Mouse (Mus musculus) left cerebral cortex, adult 2 months (tissue): ENCODE data around the gene Lims1. TPM values are rescaled to one million over a fixed set of nuclear protein-coding genes. Genes with fewer than 3 reads are reported as not detected.
"Not testable (repeated sequence)": the region's sequence is repeated elsewhere in the genome, so short reads cannot be mapped to it uniquely, and the experiment has no call there.

Source experiments
- DNase-seq, 2 experiments: peaks; one replicate each; pipeline ENCODE4 v3.0.0; 2021 to 2022; ENCODE audit warnings: low spot score in 2 of 2, mixed read lengths in 1 of 2; ENCODE audit errors: extremely low spot score in 1 of 2
- H3K27ac ChIP-seq: fragments of 200-600 bp; 2 replicates; pipeline ENCODE4 v1.8.1; 2022
- H3K4me3 ChIP-seq: fragments of 200-600 bp; 2 replicates; pipeline ENCODE4 v1.8.1; 2022
- CTCF ChIP-seq: fragments of 200-600 bp; IDR thresholded peaks from 2 replicates; pipeline ENCODE4 v1.8.1; 2022; ENCODE audit warnings: antibody characterized with exemption, mild to moderate bottlenecking, moderate library complexity
- intact Hi-C: fragments of 180-260 bp; cut with DNase I; formaldehyde crosslinking; loops from one replicate; pipeline ENCODE4 v1.15.1; 2025
- long read RNA-seq, 2 experiments: library from polyadenylated mRNA; stranded (forward); transcript quantifications; one replicate each; pipeline ENCODE4 v2.0.0; 2021; ENCODE audit warnings: borderline mapping rate in 2 of 2
- total RNA-seq, 2 experiments: library from RNA; stranded (reverse); gene quantifications; 2 replicates each; pipeline ENCODE4 v1.2.3; 2021

The Lims1 gene
- total RNA-seq = 10 to 100 TPM; 22.4 to 22.8 TPM
- long read RNA-seq, experiment 1, full-length matches to known transcripts = 16 of 22 reads
- long read RNA-seq, experiment 1, partial matches to known transcripts = 1 of 22 reads
- long read RNA-seq, experiment 1, other reads (novel, unspliced or antisense) = 5 of 22 reads
- long read RNA-seq, experiment 2, full-length matches to known transcripts = 22 of 31 reads
- long read RNA-seq, experiment 2, partial matches to known transcripts = 2 of 31 reads
- long read RNA-seq, experiment 2, other reads (novel, unspliced or antisense) = 7 of 31 reads

DNA sequence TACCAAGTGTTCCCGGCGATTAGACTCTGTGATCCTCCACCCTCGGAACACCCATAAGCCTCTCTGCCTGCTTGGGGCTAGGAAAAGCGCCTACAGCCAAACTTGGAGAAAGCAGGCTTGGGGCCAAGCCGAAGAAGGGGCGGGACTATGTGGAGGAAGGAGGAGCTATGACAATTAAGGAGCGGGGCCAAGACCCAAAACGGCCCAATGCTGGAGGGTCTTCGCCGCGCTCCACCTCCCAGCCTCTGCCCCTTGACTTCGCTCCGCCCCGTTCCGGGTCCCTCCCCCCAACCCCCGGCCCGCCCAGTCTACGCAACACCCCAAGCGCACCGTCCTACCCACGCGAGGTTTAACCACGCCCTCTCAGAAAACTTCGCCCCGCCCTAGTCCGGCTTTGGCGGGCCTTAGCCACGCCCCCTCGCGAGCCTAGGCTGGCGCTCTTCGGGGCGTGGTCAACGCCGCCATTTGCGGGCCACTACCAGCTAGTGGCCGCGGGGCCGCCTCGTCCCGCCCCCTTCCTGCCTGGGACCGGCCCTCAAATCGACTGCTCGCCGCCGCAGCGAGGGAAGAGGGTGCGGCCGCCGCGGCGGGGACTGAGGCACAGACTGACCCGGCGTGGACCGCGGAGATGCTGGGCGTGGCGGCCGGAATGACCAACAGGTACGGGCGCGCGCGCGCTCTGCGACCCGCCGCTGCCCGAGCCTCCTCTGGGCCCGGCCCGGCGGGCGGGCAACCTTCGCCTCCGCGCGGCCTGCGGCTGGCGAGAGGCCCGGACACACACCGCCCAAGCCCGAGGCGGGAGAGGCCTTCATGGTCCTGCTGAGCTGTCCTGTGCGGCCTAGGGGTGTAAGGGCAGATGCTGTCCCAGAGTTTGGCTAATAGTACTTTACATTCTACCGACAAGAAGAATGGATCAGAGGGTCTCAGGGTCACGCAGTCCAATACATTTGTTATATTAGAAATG, at the start of gene Lims1:
Gene Lims1 (plus strand): TSS at position 439 of the 964 bp plus-strand sequence.
- Histone ChIP-seq H3K4me3 (peak within 1 kb of the TSS; percentile 94), H3K27ac (peak within 1 kb of the TSS; percentile 72)
- peak; percentile 96 for DNase-seq
- TF ChIP-seq CTCF = no peak; the same call in none of the 2 replicates
- intact Hi-C loops = no loop called here

GRCm38 (mm10) chr10:58282238-58282637, 41.0 kb upstream of the Lims1 start:
- no peak overlapping the region for H3K4me3 ChIP-seq
- no peak overlapping the region for H3K27ac ChIP-seq
- DNase-seq = no peak
- no peak for TF ChIP-seq CTCF
- intact Hi-C loops = no loop called here

DNA sequence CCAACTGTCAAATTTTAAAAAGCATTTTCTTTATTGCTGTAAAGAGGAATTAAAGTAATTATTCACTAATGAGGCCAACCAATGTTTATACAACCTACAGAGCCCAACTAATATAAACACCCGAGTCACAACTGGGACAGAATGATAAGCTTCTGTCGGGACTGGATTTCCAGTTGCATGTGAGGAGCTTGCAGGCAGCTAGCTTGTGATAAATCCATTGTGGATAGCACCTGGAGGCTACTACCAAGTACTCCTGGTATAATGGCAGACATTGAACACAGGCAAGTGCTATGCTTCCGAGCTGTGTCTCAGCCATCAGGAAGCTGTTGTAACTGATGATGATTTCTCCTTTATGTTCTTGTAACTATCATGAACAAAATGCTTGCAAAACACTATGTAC, 32.5 kb upstream of the Lims1 start:
- DNase-seq = no peak
- H3K27ac ChIP-seq = no peak overlapping the region
- no peak for TF ChIP-seq CTCF
- intact Hi-C loops = loop anchor here (5.0 kb wide), 1 partner anchor 778 kb away; no protein-coding TSS in a partner anchor
- H3K4me3 ChIP-seq = no peak overlapping the region

DNA sequence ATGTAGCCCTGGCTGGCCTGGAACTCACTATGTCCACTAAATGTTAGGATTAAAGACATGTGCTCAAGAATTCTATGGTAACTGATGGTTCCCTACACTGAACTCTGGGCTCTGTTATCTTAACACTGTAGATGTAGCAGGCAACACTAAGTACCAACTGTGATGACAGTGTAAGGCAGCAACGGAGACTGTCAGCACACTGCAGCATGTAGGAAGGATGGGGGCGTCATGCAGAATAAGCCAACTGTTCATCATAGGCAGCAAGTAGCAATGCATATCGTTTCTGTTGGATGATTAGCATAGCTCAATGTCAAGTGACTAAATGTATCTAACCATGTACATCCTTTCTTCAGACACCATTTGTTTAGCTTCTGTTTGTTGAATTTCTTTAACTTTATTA, 29.0 kb upstream of the Lims1 start:
- DNase-seq = peak in 1 of 2 experiments; percentile 20
- no peak overlapping the region for H3K27ac ChIP-seq
- no peak overlapping the region for H3K4me3 ChIP-seq
- TF ChIP-seq CTCF = no peak
- intact Hi-C loops = loop anchor here (5.0 kb wide), 1 partner anchor 782 kb away; no protein-coding TSS in a partner anchor

GRCm38 (mm10) chr10:58295605-58296004, 27.7 kb upstream of the Lims1 start:
- Histone ChIP-seq H3K4me3 (no peak overlapping the region), H3K27ac (no peak overlapping the region)
- TF ChIP-seq CTCF = no peak
- DNase-seq = no peak
- intact Hi-C loops = no loop called here

GRCm38 (mm10) chr10:58304996-58305395, 18.3 kb upstream of the Lims1 start:
- TF ChIP-seq CTCF = no peak
- DNase-seq = no peak
- H3K4me3 ChIP-seq = no peak overlapping the region
- intact Hi-C loops = no loop called here
- H3K27ac ChIP-seq = no peak overlapping the region

- no peak overlapping the region for H3K27ac ChIP-seq
- TF ChIP-seq CTCF = no peak
- intact Hi-C loops = no loop called here
- DNase-seq = no peak
- no peak overlapping the region for H3K4me3 ChIP-seq
Observed at GRCm38 (mm10) chr10:58306897-58307296, 16.4 kb upstream of the Lims1 start.

- DNase-seq = no peak
- intact Hi-C loops = no loop called here
- Histone ChIP-seq H3K27ac (no peak overlapping the region), H3K4me3 (no peak overlapping the region)
- TF ChIP-seq CTCF = no peak
Observed at GRCm38 (mm10) chr10:58310791-58311190, 12.5 kb upstream of the Lims1 start.

- Histone ChIP-seq H3K4me3 (no peak overlapping the region), H3K27ac (no peak overlapping the region)
- TF ChIP-seq CTCF = peak; percentile 25
- intact Hi-C loops = no loop called here
- DNase-seq = no peak
Observed at GRCm38 (mm10) chr10:58312887-58313286, 10.4 kb upstream of the Lims1 start.

- no peak for DNase-seq
- no peak overlapping the region for H3K27ac ChIP-seq
- intact Hi-C loops = no loop called here
- H3K4me3 ChIP-seq = no peak overlapping the region
- TF ChIP-seq CTCF = no peak
Observed at GRCm38 (mm10) chr10:58320881-58321280, 2.4 kb upstream of the Lims1 start.

- H3K27ac ChIP-seq = peak overlapping the region; percentile 72
- H3K4me3 ChIP-seq = peak overlapping the region; percentile 94
- DNase-seq = no peak
- no peak for TF ChIP-seq CTCF
- intact Hi-C loops = no loop called here
Observed at GRCm38 (mm10) chr10:58322361-58323027, 772 bp upstream of the Lims1 start.

GRCm38 (mm10) chr10:58326271-58326670, 3.0 kb downstream of the Lims1 start:
- Histone ChIP-seq H3K27ac (no peak overlapping the region), H3K4me3 (no peak overlapping the region)
- DNase-seq = no peak
- intact Hi-C loops = no loop called here
- TF ChIP-seq CTCF = no peak

DNA sequence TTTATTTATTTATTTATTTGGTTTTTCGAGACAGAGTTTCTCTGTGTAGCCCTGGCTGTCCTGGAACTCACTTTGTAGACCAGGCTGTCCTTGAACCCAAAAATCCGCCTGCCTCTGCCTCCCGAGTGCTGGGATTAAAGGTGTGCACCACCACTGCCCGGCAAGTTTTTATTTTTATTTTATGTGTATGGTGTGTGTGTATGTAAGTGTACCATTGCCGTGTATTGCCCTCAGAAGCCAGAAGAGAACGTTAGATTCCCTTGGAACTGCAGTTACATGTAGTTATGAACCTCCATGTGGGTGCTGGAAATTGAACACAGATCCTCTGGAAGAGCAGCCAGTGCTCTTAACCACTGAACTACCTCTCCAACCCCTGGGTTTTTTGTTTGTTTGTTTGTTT, 4.6 kb downstream of the Lims1 start:
- H3K27ac ChIP-seq, DNase-seq, intact Hi-C loops, H3K4me3 ChIP-seq: not testable (repeated sequence)
